Mouse (Mus musculus) kidney, embryonic 16.5 days (tissue): ENCODE data around the gene Serpinb11. TPM values are rescaled to one million over a fixed set of nuclear protein-coding genes. Genes with fewer than 3 reads are reported as not detected.

Experiments
- ATAC-seq: fragments of 200-750 bp; cut with Nextera tagmentation; 2 replicates; pipeline ENCODE4 v1.8.0; 2017; ENCODE audit warnings: moderate TSS enrichment; ENCODE audit not compliant: low FRiP score, low TSS enrichment
- H3K27ac ChIP-seq: fragments of 300-500 bp; sonication (generic); 2 replicates; pipeline ENCODE4 v1.5.1; 2014; ENCODE audit warnings: low read length
- H3K27me3 ChIP-seq: fragments of 300-500 bp; sonication (generic); 2 replicates; pipeline ENCODE4 v1.6.1; 2014; ENCODE audit warnings: low read length, control low read depth, mixed read lengths; ENCODE audit not compliant: insufficient read depth
- H3K36me3 ChIP-seq: fragments of 300-500 bp; sonication (generic); 2 replicates; pipeline ENCODE4 v1.6.1; 2014; ENCODE audit warnings: low read length, control low read depth, mixed read lengths; ENCODE audit not compliant: insufficient read depth
- H3K4me1 ChIP-seq: fragments of 300-500 bp; sonication (generic); 2 replicates; pipeline ENCODE4 v1.6.1; 2014; ENCODE audit warnings: low read length, control low read depth, mixed read lengths; ENCODE audit not compliant: insufficient read depth
- H3K4me2 ChIP-seq: fragments of 300-500 bp; sonication (generic); replicated peaks from 2 replicates; pipeline ENCODE4 v1.6.1; 2014; ENCODE audit warnings: low read depth, low read length
- H3K4me3 ChIP-seq: fragments of 300-500 bp; sonication (generic); 2 replicates; pipeline ENCODE4 v1.5.1; 2014; ENCODE audit warnings: mild to moderate bottlenecking, low read length
- H3K9ac ChIP-seq: fragments of 300-500 bp; sonication (generic); replicated peaks from 2 replicates; pipeline ENCODE4 v1.6.1; 2014; ENCODE audit warnings: low read length
- H3K9me3 ChIP-seq: fragments of 300-500 bp; sonication (generic); 2 replicates; pipeline ENCODE4 v1.6.1; 2016; ENCODE audit warnings: low read length, control low read depth
- WGBS: fragments of 180-500 bp; shearing (Covaris S2); extraction: QIAGEN DNeasy Blood & Tissue Kit; methylation state at CpG from one replicate; pipeline ENCODE4 v1.1.7; 2014; 5-methylcytosine and 5-hydroxymethylcytosine counted together
- polyA plus RNA-seq: library from polyadenylated mRNA; unstranded; fragments of >200 nt; fragmentation: Nextera tagmentation; extraction: Ambion mirVana; gene quantifications from 2 replicates; pipeline ENCODE4 v1.2.1, GENCODE M21; 2015

Gene Serpinb11
- polyA plus RNA-seq, 1 experiment from 2014 or later = not detected

GRCm38 (mm10) chr1:107382404-107382803 lies 21.4 kb downstream of the Serpinb11 start:
- 93% methylated on average over 1 of the region's 1 CpGs for WGBS
- no peaks in the 10 kb centered on the region for H3K27me3 ChIP-seq

GRCm38 (mm10) chr1:107384532-107384931 lies 23.5 kb downstream of the Serpinb11 start:
- no peak overlapping the region for H3K4me2 ChIP-seq
- no peaks in the 10 kb centered on the region for H3K27me3 ChIP-seq
- H3K9me3 ChIP-seq = no peaks in the 10 kb centered on the region
- no peak overlapping the region for H3K4me3 ChIP-seq
- H3K27ac ChIP-seq = no peak overlapping the region
- H3K36me3 ChIP-seq = no peaks in the 10 kb centered on the region
- 93% methylated on average over 9 of the region's 9 CpGs for WGBS
- no peak overlapping the region for H3K9ac ChIP-seq
- ATAC-seq = no peak
- no peaks in the 10 kb centered on the region for H3K4me1 ChIP-seq

More at GRCm38 (mm10) chr1:107382404-107382803, 21.4 kb downstream of the Serpinb11 start:
- H3K4me3 ChIP-seq = no peak overlapping the region
- no peak overlapping the region for H3K27ac ChIP-seq
- no peaks in the 10 kb centered on the region for H3K36me3 ChIP-seq
- ATAC-seq = no peak
- H3K4me1 ChIP-seq = no peaks in the 10 kb centered on the region
- no peak overlapping the region for H3K4me2 ChIP-seq
- H3K9me3 ChIP-seq = no peaks in the 10 kb centered on the region
- H3K9ac ChIP-seq = no peak overlapping the region

- 90% methylated on average over 2 of the region's 2 CpGs for WGBS
Observed at GRCm38 (mm10) chr1:107389753-107390152, 28.8 kb downstream of the Serpinb11 start.

GRCm38 (mm10) chr1:107397481-107397880 lies 36.5 kb downstream of the Serpinb11 start:
- no peak overlapping the region for H3K4me3 ChIP-seq
- no peak overlapping the region for H3K4me2 ChIP-seq
- H3K27me3 ChIP-seq = no peaks in the 10 kb centered on the region
- H3K4me1 ChIP-seq = no peaks in the 10 kb centered on the region
- H3K27ac ChIP-seq = no peak overlapping the region
- ATAC-seq = no peak
- no peak overlapping the region for H3K9ac ChIP-seq
- no peaks in the 10 kb centered on the region for H3K9me3 ChIP-seq
- 72% methylated on average over 1 of the region's 1 CpGs for WGBS
- no peaks in the 10 kb centered on the region for H3K36me3 ChIP-seq

More at GRCm38 (mm10) chr1:107389753-107390152, 28.8 kb downstream of the Serpinb11 start:
- H3K9ac ChIP-seq = no peak overlapping the region
- no peak for ATAC-seq
- H3K4me3 ChIP-seq = no peak overlapping the region
- H3K36me3 ChIP-seq = no peaks in the 10 kb centered on the region
- no peaks in the 10 kb centered on the region for H3K9me3 ChIP-seq
- H3K4me2 ChIP-seq = no peak overlapping the region
- H3K27me3 ChIP-seq = no peaks in the 10 kb centered on the region
- no peak overlapping the region for H3K27ac ChIP-seq
- H3K4me1 ChIP-seq = no peaks in the 10 kb centered on the region

GRCm38 (mm10) chr1:107399355-107399754 lies 38.4 kb downstream of the Serpinb11 start, which contains the start of gene Serpinb7:
TSS of gene Serpinb7 (plus strand) at chr1:107399655.
- no peak within 1 kb of the TSS for H3K4me3 ChIP-seq
- no peak within 1 kb of the TSS for H3K4me2 ChIP-seq
- no peaks in the 10 kb centered on the region for H3K36me3 ChIP-seq
- ATAC-seq = no peak
- no peak within 1 kb of the TSS for H3K9ac ChIP-seq
- WGBS = 81% methylated on average over 3 of the region's 3 CpGs
- no peaks in the 10 kb centered on the region for H3K4me1 ChIP-seq
- H3K9me3 ChIP-seq = no peaks in the 10 kb centered on the region
- no peak within 1 kb of the TSS for H3K27ac ChIP-seq
- no peaks in the 10 kb centered on the region for H3K27me3 ChIP-seq

- no peak overlapping the region for H3K4me2 ChIP-seq
- ATAC-seq = no peak
- 87% methylated on average over 4 of the region's 4 CpGs for WGBS
- no peaks in the 10 kb centered on the region for H3K4me1 ChIP-seq
- no peak overlapping the region for H3K4me3 ChIP-seq
- H3K9ac ChIP-seq = no peak overlapping the region
- no peaks in the 10 kb centered on the region for H3K36me3 ChIP-seq
- no peaks in the 10 kb centered on the region for H3K9me3 ChIP-seq
- no peaks in the 10 kb centered on the region for H3K27me3 ChIP-seq
- H3K27ac ChIP-seq = no peak overlapping the region
Observed at GRCm38 (mm10) chr1:107402082-107402481, 41.1 kb downstream of the Serpinb11 start.

- H3K4me3 ChIP-seq = no peak overlapping the region
- 9% methylated on average over 1 of the region's 1 CpGs for WGBS
Observed at GRCm38 (mm10) chr1:107414650-107415049, 53.7 kb downstream of the Serpinb11 start.

GRCm38 (mm10) chr1:107422487-107422886 lies 61.5 kb downstream of the Serpinb11 start:
- H3K4me1 ChIP-seq = no peaks in the 10 kb centered on the region
- 74% methylated on average over 4 of the region's 4 CpGs for WGBS
- H3K4me3 ChIP-seq = no peak overlapping the region
- H3K4me2 ChIP-seq = no peak overlapping the region
- H3K9me3 ChIP-seq = no peaks in the 10 kb centered on the region
- H3K9ac ChIP-seq = no peak overlapping the region
- no peak for ATAC-seq
- H3K27ac ChIP-seq = no peak overlapping the region
- no peaks in the 10 kb centered on the region for H3K27me3 ChIP-seq
- H3K36me3 ChIP-seq = no peaks in the 10 kb centered on the region

More at GRCm38 (mm10) chr1:107414650-107415049, 53.7 kb downstream of the Serpinb11 start:
- H3K4me1 ChIP-seq = no peaks in the 10 kb centered on the region
- no peaks in the 10 kb centered on the region for H3K9me3 ChIP-seq
- no peak for ATAC-seq
- H3K27me3 ChIP-seq = no peaks in the 10 kb centered on the region
- H3K4me2 ChIP-seq = no peak overlapping the region
- no peak overlapping the region for H3K9ac ChIP-seq
- H3K36me3 ChIP-seq = no peaks in the 10 kb centered on the region
- H3K27ac ChIP-seq = no peak overlapping the region

Other genes starting within 250 kb of the Serpinb11 start
- not detected in 2 replicates for gene Serpinb3b, start 82.8 kb upstream of the Serpinb11 start, polyA plus RNA-seq
- gene Serpinb3c, start 82.8 kb upstream of the Serpinb11 start, polyA plus RNA-seq = not detected in 2 replicates
- 0.07 TPM in 1 of 2 replicates, not detected in the other for gene Serpinb7, start 38.5 kb downstream of the Serpinb11 start, polyA plus RNA-seq
- gene Serpinb2, start 150.2 kb downstream of the Serpinb11 start, polyA plus RNA-seq = 0.14 TPM in 1 of 2 replicates, not detected in the other
- 1.0 and 1.1 TPM in 2 replicates for gene Serpinb8, start 228.8 kb downstream of the Serpinb11 start, polyA plus RNA-seq